Mouse (Mus musculus): ENCODE measurements around the gene Trip6.

Gene Trip6

GRCm38 (mm10) chr5:137314193-137315083 lies at the start of gene Trip6:
TSS of gene Trip6 (minus strand) at chr5:137314404.
- DNase-seq (ENCODE audit: low spot score): peak; percentile 86

- no peak for DNase-seq (ENCODE audit: low spot score)
Measured at GRCm38 (mm10) chr5:137358382-137358781, 44.2 kb upstream of the Trip6 start.

GRCm38 (mm10) chr5:137354091-137354490 lies 39.9 kb upstream of the Trip6 start:
- no peak for DNase-seq (ENCODE audit: low spot score)

- DNase-seq (ENCODE audit: low spot score): peak; percentile 69
Measured at GRCm38 (mm10) chr5:137352011-137352975, 38.1 kb upstream of the Trip6 start.

DNA sequence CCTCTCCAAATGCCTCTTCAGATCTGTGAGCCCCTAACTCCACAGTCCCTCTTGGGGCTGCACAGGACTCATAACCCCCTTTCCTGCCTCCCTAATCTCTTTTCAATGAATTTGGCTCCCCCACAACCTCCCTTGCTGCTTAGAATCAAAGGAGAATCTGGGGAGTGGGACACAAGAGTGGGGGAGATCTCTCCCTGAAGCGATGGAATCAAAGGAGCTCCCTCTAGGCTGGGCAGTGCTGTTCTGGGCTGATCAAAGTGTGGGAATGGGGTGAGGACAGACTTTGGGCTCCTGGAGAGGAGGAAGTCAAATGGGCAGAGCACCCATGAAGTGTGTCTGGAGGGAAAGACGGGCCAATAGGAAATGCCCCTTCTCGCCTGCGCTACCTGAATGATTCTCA lies 37.2 kb upstream of the Trip6 start:
- DNase-seq (ENCODE audit: low spot score): no peak

- no peak for DNase-seq (ENCODE audit: low spot score)
Measured at GRCm38 (mm10) chr5:137351058-137351380, 36.8 kb upstream of the Trip6 start.

- no peak for DNase-seq (ENCODE audit: low spot score)
Measured at GRCm38 (mm10) chr5:137350205-137351057, 36.2 kb upstream of the Trip6 start.

- peak; percentile 96 for DNase-seq (ENCODE audit: low spot score)
Measured at GRCm38 (mm10) chr5:137349384-137350204, 35.4 kb upstream of the Trip6 start, which contains the start of gene Ephb4. TSS of gene Ephb4 (plus strand) at chr5:137350109.

DNA sequence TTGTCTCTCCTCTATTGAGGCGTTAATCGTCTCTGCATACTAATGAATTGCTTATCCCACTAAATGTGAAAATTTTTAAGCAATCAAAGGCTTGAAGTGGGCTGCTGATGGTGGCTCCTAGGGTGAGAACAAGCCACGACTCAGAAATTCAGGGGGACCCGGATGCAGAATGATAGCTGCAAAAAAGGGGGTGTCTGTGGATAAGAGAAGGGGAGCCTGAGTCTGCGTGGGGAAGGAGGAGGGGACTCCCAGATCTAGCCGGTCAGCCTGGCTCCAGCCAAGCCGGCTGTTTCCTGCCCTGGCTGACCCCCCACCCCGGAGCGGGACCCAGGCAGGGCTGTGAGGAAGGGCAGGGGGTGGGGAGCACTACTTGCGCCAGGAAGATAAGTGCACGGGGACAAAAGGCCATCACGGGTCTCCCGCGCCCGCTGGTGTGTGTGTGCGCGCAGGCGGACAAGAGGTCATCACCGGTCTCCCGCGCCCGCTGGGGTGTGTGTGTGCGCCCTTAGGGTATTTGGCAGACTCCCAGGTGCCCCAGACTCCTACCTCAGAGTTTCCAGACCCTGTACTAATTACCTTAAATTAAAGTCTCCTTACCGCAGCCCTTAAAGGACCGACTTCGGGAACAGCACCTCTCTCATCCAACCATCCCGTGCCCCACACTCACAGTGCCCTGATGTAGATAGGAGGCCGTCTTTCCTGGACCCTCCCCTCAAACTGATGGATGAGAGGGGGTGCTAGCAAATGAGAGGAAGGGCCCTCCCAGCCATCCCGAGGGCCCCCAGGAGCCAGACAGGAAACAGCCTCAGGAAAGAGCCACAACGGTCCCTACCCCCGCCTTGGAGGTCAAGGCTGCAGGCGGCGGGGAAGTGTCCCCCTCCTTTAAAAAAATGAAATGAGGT lies 34.5 kb upstream of the Trip6 start:
- DNase-seq (ENCODE audit: low spot score): peak; percentile 87

DNA sequence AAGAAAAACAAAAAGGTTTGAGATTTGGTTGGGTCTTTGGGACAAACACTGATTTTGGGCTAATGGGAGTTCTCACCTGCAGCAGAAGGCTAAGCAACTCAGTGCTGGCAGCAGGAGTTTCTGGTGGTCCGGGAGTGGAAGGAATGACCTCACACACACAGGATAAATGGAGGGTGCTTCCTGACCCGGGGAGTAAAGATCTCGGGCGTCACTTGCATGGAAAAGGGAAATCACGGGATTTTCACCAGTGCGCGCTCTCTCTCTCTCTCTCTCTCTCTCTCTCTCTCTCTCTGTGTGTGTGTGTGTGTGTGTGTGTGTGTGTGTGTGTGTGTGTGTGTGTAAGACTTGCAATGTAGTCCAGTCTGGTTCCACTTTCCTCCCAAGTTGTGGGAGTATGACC lies 33.7 kb upstream of the Trip6 start:
- DNase-seq (ENCODE audit: low spot score): no peak

GRCm38 (mm10) chr5:137346983-137347382 lies 32.8 kb upstream of the Trip6 start:
- DNase-seq (ENCODE audit: low spot score): no peak

DNA sequence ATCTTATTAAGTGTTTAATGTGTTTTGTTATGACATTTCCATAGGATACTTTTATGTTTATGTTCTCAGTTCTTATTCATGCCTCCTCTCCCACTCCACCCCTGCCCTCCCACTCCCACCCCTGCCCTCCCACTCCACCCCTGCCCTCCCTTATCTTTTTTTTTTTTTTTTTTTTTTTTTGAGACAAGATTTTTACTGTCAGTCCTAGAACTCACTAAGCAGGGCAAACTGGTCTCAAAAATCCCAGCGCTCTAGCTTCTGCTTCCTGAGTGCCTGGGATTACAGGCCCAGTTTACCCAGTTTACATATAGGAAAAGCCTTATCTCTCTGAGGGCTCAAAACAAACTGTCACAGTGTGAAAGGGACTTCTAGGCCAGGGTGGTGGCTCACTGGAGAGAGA lies 32.2 kb upstream of the Trip6 start:
- DNase-seq (ENCODE audit: low spot score): no peak

- no peak for DNase-seq (ENCODE audit: low spot score)
Measured at GRCm38 (mm10) chr5:137345821-137346220, 31.6 kb upstream of the Trip6 start.

- DNase-seq (ENCODE audit: low spot score): no peak
Measured at GRCm38 (mm10) chr5:137343869-137344268, 29.7 kb upstream of the Trip6 start.

DNA sequence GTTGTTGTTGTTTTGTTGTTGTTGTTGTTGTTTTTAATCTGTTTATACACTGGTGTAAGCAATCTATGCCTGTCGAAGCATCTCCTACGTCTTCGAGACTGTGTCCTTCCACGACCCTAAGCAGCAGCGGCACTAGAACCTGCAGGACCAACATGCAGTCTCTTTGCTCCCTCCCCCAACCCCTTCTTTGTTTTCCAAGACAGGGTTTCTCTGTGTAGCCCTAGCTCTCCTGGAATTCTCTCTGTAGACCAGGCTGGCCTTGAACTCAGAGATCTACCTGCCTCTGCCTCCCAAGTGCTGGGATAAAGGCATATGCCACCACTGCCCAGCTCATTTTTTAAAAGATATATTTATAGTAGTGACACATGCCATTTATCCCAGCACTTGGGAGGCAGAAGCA lies 29.2 kb upstream of the Trip6 start:
- DNase-seq (ENCODE audit: low spot score): no peak

DNA sequence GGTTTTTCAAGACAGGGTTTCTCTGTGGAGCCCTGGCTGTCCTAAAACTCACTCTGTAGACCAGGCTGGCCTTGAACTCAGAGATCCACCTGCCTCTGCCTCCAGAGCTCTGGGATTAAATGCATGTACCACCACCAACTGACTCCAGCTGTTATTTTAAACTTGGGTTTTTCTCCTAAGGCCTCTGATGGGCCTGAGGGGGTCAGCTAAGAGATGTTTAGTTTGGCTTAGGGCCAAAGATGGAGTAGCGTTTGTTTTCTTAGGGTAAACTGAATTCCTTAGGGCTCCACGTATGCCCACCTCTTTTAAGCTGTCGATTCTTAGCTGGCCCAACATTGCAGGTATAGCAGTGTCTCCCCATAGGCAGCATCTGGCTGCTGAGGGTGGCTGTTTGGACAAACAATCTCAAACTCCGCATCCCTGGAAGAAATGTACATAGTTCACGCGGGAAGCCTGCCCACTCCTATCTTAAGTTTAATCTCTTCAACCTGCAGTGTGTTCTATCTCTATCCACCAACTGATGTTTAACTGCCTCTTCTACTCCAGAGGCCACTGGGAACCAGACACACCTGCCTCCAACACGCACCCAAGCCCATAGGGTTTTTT lies 28.3 kb upstream of the Trip6 start:
- no peak for DNase-seq (ENCODE audit: low spot score)

- DNase-seq (ENCODE audit: low spot score): no peak
Measured at GRCm38 (mm10) chr5:137340222-137340621, 26.0 kb upstream of the Trip6 start.

DNA sequence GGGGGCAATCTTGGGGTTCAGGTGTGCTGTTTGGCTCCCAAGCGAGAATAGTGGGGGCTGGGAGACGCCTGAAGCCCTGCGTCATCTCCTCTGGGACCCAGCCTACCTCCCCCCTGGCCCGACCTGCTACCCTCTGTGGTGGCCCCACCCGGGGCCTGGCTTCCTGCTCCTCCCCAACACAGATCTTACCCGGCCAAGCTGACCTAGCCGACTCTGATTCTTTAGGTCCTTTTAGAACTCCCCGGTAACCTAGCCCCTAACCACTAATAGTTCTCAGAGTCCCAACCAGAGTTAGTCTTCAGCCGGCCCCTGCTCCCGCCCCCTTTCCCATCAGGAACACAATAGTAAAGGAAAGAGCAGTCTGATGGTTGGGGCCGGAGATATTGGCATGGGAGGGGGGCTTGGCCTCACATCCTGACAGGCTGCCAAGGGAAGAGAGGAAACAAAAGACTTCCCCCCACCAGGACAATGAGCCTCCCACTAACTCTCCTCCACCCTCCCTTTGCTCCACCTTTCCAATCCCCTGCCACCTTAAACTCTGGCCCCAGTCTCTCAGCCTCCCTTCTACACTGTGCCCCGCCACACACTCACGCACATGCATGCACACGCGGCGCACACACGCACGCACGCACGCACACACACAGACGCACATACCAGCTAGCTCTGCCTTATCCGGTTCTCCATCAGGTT lies 25.2 kb upstream of the Trip6 start:
- DNase-seq (ENCODE audit: low spot score): peak; percentile 65

Data from lung, postnatal 25 days (tissue).